In the genomic region with DNA sequence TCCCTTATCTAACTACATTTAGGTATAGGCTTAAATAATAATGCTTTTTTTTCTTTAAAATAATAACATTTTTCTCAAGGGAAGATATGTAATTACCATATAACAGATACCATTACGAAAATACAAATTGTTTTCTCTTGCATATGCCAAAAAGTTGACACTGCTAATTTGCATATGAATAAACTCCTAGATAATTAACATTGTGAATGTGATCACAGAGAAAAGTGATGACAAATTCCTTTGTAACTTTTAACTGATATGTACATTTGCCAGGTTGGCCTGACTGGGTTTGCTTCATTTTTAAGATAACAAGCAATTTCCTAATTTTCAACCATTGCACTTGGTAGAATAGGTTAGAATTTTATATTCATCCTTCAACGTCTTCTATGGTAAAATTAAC, we compare ENCODE assay signal across 27 mouse cellular contexts.
"Had no signal": no experiment of that assay in that cellular context is flagged by ENCODE, and none has a peak within 500 bp of the region (broad histone marks: within the 10 kb centered on the region; RNA-seq: fewer than 3 reads in every experiment).

No protein-coding gene starts in this region.

- H3K27me3 ChIP-seq: heart, embryonic 12.5 days; hindbrain, embryonic 12.5 days; hindbrain, embryonic 15.5 days; kidney, embryonic 15.5 days; limb, embryonic 12.5 days; liver, embryonic 13.5 days; liver, embryonic 15.5 days had no signal

- H3K4me1 ChIP-seq: heart, embryonic 10.5 days; heart, embryonic 12.5 days; hindbrain, embryonic 10.5 days; hindbrain, embryonic 12.5 days; hindbrain, embryonic 15.5 days; kidney, embryonic 15.5 days; limb, embryonic 10.5 days; limb, embryonic 12.5 days; liver, embryonic 13.5 days; liver, embryonic 15.5 days had no signal

- ATAC-seq: hindbrain, postnatal 0 days; intestine, embryonic 16.5 days; liver, postnatal 0 days had no signal

- H3K4me2 ChIP-seq: heart, embryonic 12.5 days; hindbrain, embryonic 12.5 days; hindbrain, embryonic 15.5 days; kidney, embryonic 15.5 days; limb, embryonic 12.5 days; liver, embryonic 11.5 days; liver, embryonic 13.5 days; liver, embryonic 15.5 days had no signal

- H3K9ac ChIP-seq: heart, embryonic 12.5 days; hindbrain, embryonic 12.5 days; hindbrain, embryonic 15.5 days; kidney, embryonic 15.5 days; limb, embryonic 12.5 days; liver, embryonic 13.5 days; liver, embryonic 15.5 days; liver, postnatal 0 days had no signal

- H3K4me3 ChIP-seq: heart, embryonic 10.5 days; heart, embryonic 12.5 days; hindbrain, embryonic 10.5 days; hindbrain, embryonic 12.5 days; hindbrain, embryonic 15.5 days; kidney, embryonic 15.5 days; left cerebral cortex, adult 2 months; limb, embryonic 10.5 days; limb, embryonic 12.5 days; liver, embryonic 13.5 days; liver, embryonic 15.5 days had no signal

- H3K9me3 ChIP-seq: heart, embryonic 10.5 days; heart, embryonic 12.5 days; hindbrain, embryonic 10.5 days; hindbrain, embryonic 12.5 days; hindbrain, embryonic 15.5 days; kidney, embryonic 15.5 days; limb, embryonic 10.5 days; limb, embryonic 12.5 days; liver, embryonic 13.5 days; liver, embryonic 15.5 days had no signal

- DNase-seq: gastrocnemius, postnatal 14 days; gastrocnemius, postnatal 36 days; heart, adult 18-20 months; heart, postnatal 10 days; heart, postnatal 4 days; kidney, adult 11 months; kidney, adult 2 months; kidney, adult 9 months; kidney, postnatal 14 days; kidney, postnatal 36 days; liver; liver, embryonic 13.5 days; liver, postnatal 0 days had no signal

- H3K36me3 ChIP-seq: heart, embryonic 10.5 days; heart, embryonic 12.5 days; hindbrain, embryonic 10.5 days; hindbrain, embryonic 12.5 days; hindbrain, embryonic 15.5 days; kidney, embryonic 15.5 days; limb, embryonic 10.5 days; limb, embryonic 12.5 days; liver, embryonic 13.5 days; liver, embryonic 15.5 days had no signal

- H3K27ac ChIP-seq: heart, embryonic 10.5 days; hindbrain, embryonic 10.5 days; hindbrain, embryonic 12.5 days; hindbrain, embryonic 15.5 days; hindbrain, postnatal 0 days; kidney, embryonic 15.5 days; kidney, postnatal 0 days; left cerebral cortex, adult 2 months; limb, embryonic 10.5 days; limb, embryonic 12.5 days; liver, embryonic 13.5 days; liver, embryonic 15.5 days had no signal
